Mouse (Mus musculus): ENCODE data around the gene Etv6. TPM values are rescaled to one million over a fixed set of nuclear protein-coding genes. Genes with fewer than 3 reads are reported as not detected.
A peak's percentile ranks its signal among the peaks of the same experiment; 100 is the strongest.

Etv6 gene
- polyA plus RNA-seq, 1 experiment from 2014 or later: 14.5 TPM

- WGBS: 54% methylated on average over 4 of the region's 4 CpGs
- Histone ChIP-seq H3K27ac (replicated peaks in 1 of 2; ENCODE audit: control insufficient read depth in 1 of 2, insufficient read depth in 1 of 2, low read depth in 2 of 2, low read length in 2 of 2) (peak overlapping the region; percentile 27 to 67; a peak in 3 of 4 replicates), H3K36me3 (ENCODE audit: control insufficient read depth, insufficient read depth, low read length) (peaks cover 83% of the 10 kb centered on the region), H3K4me2 (ENCODE audit: low read length) (no peak overlapping the region), H3K4me1 (ENCODE audit: control insufficient read depth in 2 of 2, insufficient read depth in 2 of 2, low read length in 2 of 2) (peaks cover 3 to 10% of the 10 kb centered on the region in 2 experiments; a peak in 2 of 4 replicates), H3K27me3 (ENCODE audit: control insufficient read depth, insufficient read depth, low read length) (no peaks in the 10 kb centered on the region), H3K9me3 (ENCODE audit: control insufficient read depth, low read length) (peaks cover 10% of the 10 kb centered on the region), H3K4me3 (ENCODE audit: control insufficient read depth in 1 of 2, insufficient read depth in 1 of 2, low read depth in 1 of 2, low read length in 2 of 2) (no peak overlapping the region), H3K9ac (ENCODE audit: low read length) (no peak overlapping the region)
- ATAC-seq (ENCODE audit: insufficient number of reproducible peaks, insufficient read depth, low FRiP score, low read depth): no peak
These were observed 226.9 kb downstream of the Etv6 start for GRCm38 (mm10) chr6:134262383-134262782.

- Histone ChIP-seq H3K4me3 (ENCODE audit: control insufficient read depth in 1 of 2, insufficient read depth in 1 of 2, low read depth in 1 of 2, low read length in 2 of 2) (no peak overlapping the region), H3K36me3 (ENCODE audit: control insufficient read depth, insufficient read depth, low read length) (peaks cover 86% of the 10 kb centered on the region)
- WGBS: 68% methylated on average over 6 of the region's 6 CpGs
These were observed 227.6 kb downstream of the Etv6 start for GRCm38 (mm10) chr6:134262911-134263607.

GRCm38 (mm10) chr6:134273884-134274283, 238.4 kb downstream of the Etv6 start:
- Histone ChIP-seq H3K27me3 (ENCODE audit: control insufficient read depth, insufficient read depth, low read length) (no peaks in the 10 kb centered on the region), H3K4me3 (ENCODE audit: control insufficient read depth in 1 of 2, insufficient read depth in 1 of 2, low read depth in 1 of 2, low read length in 2 of 2) (no peak overlapping the region), H3K9ac (ENCODE audit: low read length) (no peak overlapping the region), H3K27ac (replicated peaks in 1 of 2; ENCODE audit: control insufficient read depth in 1 of 2, insufficient read depth in 1 of 2, low read depth in 2 of 2, low read length in 2 of 2) (no peak overlapping the region), H3K4me1 (ENCODE audit: control insufficient read depth in 2 of 2, insufficient read depth in 2 of 2, low read length in 2 of 2) (no peaks in the 10 kb centered on the region), H3K4me2 (ENCODE audit: low read length) (no peak overlapping the region), H3K9me3 (ENCODE audit: control insufficient read depth, low read length) (no peaks in the 10 kb centered on the region), H3K36me3 (ENCODE audit: control insufficient read depth, insufficient read depth, low read length) (peaks cover 33% of the 10 kb centered on the region)
- WGBS: 84% methylated on average over 2 of the region's 2 CpGs
- ATAC-seq (ENCODE audit: insufficient number of reproducible peaks, insufficient read depth, low FRiP score, low read depth): no peak

More at GRCm38 (mm10) chr6:134262911-134263607, 227.6 kb downstream of the Etv6 start:
- Histone ChIP-seq H3K4me2 (ENCODE audit: low read length) (no peak overlapping the region), H3K27me3 (ENCODE audit: control insufficient read depth, insufficient read depth, low read length) (no peaks in the 10 kb centered on the region), H3K4me1 (ENCODE audit: control insufficient read depth in 2 of 2, insufficient read depth in 2 of 2, low read length in 2 of 2) (peaks cover 3 to 10% of the 10 kb centered on the region in 2 experiments; a peak in 2 of 4 replicates), H3K27ac (replicated peaks in 1 of 2; ENCODE audit: control insufficient read depth in 1 of 2, insufficient read depth in 1 of 2, low read depth in 2 of 2, low read length in 2 of 2) (peak overlapping the region; percentile 27 to 67), H3K9me3 (ENCODE audit: control insufficient read depth, low read length) (peaks cover 10% of the 10 kb centered on the region), H3K9ac (ENCODE audit: low read length) (no peak overlapping the region)
- peak; percentile 10; the same call in 1 of the 2 replicates for ATAC-seq (ENCODE audit: insufficient number of reproducible peaks, insufficient read depth, low FRiP score, low read depth)

DNA sequence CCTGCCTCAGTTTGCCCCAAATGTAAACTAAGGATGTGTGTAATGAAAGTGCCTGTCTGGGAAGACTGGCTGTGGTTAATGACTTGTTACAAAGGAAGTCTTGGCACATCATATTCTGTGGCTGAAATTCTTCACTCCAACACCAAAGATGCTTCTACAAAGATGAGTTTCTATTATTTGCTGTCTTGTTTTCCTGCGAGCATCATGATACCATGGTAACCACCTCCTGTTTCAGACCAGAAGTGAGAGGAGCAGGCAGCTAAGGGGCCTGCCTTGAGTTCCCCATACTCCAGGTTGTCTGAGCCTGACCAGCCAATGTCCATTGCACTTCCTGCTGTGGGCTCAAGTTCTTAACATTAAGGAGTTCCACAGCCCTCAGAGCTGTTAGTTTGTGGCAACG, 241.5 kb downstream of the Etv6 start:
- H3K9me3 ChIP-seq (ENCODE audit: control insufficient read depth, low read length): no peaks in the 10 kb centered on the region
- H3K4me3 ChIP-seq (ENCODE audit: control insufficient read depth in 1 of 2, insufficient read depth in 1 of 2, low read depth in 1 of 2, low read length in 2 of 2): no peak overlapping the region
- H3K27me3 ChIP-seq (ENCODE audit: control insufficient read depth, insufficient read depth, low read length): no peaks in the 10 kb centered on the region
- H3K36me3 ChIP-seq (ENCODE audit: control insufficient read depth, insufficient read depth, low read length): 0 out of 2 replicates have a peak, but pooled peaks cover 7% of the 10 kb centered on the region
- H3K4me2 ChIP-seq (ENCODE audit: low read length): no peak overlapping the region
- H3K27ac ChIP-seq (replicated peaks in 1 of 2; ENCODE audit: control insufficient read depth in 1 of 2, insufficient read depth in 1 of 2, low read depth in 2 of 2, low read length in 2 of 2): no peak overlapping the region
- ATAC-seq (ENCODE audit: insufficient number of reproducible peaks, insufficient read depth, low FRiP score, low read depth): no peak
- WGBS: 76% methylated on average over 2 of the region's 2 CpGs
- H3K9ac ChIP-seq (ENCODE audit: low read length): no peak overlapping the region
- no peaks in the 10 kb centered on the region for H3K4me1 ChIP-seq (ENCODE audit: control insufficient read depth in 2 of 2, insufficient read depth in 2 of 2, low read length in 2 of 2)

- Histone ChIP-seq H3K4me3 (ENCODE audit: control insufficient read depth in 1 of 2, insufficient read depth in 1 of 2, low read depth in 1 of 2, low read length in 2 of 2) (no peak overlapping the region), H3K27ac (replicated peaks in 1 of 2; ENCODE audit: control insufficient read depth in 1 of 2, insufficient read depth in 1 of 2, low read depth in 2 of 2, low read length in 2 of 2) (no peak overlapping the region), H3K9me3 (ENCODE audit: control insufficient read depth, low read length) (no peaks in the 10 kb centered on the region), H3K4me2 (ENCODE audit: low read length) (no peak overlapping the region), H3K36me3 (ENCODE audit: control insufficient read depth, insufficient read depth, low read length) (no peaks in the 10 kb centered on the region), H3K27me3 (ENCODE audit: control insufficient read depth, insufficient read depth, low read length) (no peaks in the 10 kb centered on the region), H3K4me1 (ENCODE audit: control insufficient read depth in 2 of 2, insufficient read depth in 2 of 2, low read length in 2 of 2) (no peaks in the 10 kb centered on the region), H3K9ac (ENCODE audit: low read length) (no peak overlapping the region)
- 65% methylated on average over 3 of the region's 3 CpGs for WGBS
- ATAC-seq (ENCODE audit: insufficient number of reproducible peaks, insufficient read depth, low FRiP score, low read depth): no peak
These were observed 246.6 kb downstream of the Etv6 start for GRCm38 (mm10) chr6:134282095-134282494.

DNA sequence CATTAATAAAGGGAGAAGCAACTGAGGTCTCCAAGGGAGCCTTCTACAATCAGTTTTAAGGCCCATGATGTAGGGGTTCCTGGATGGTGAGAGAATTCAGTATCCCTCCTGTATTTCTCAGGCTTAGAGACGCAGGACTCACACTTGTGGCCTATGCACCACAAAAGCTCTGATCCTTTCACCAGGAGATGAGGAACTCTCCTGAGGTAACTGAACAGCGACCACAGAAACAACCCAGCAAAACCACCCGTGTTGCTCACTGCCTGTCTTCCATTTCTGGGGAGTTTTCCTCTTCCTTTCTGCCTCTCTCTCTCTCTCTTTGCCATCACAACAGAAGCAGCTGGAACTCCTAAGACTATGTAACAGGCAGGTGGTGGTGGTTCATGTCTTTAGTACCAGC, 256.3 kb downstream of the Etv6 start:
- Histone ChIP-seq H3K4me1 (ENCODE audit: control insufficient read depth in 2 of 2, insufficient read depth in 2 of 2, low read length in 2 of 2) (peaks cover 6 to 7% of the 10 kb centered on the region in 2 experiments; a peak in 3 of 4 replicates), H3K27ac (replicated peaks in 1 of 2; ENCODE audit: control insufficient read depth in 1 of 2, insufficient read depth in 1 of 2, low read depth in 2 of 2, low read length in 2 of 2) (no peak overlapping the region), H3K27me3 (ENCODE audit: control insufficient read depth, insufficient read depth, low read length) (no peaks in the 10 kb centered on the region), H3K4me3 (ENCODE audit: control insufficient read depth in 1 of 2, insufficient read depth in 1 of 2, low read depth in 1 of 2, low read length in 2 of 2) (no peak overlapping the region), H3K9ac (ENCODE audit: low read length) (no peak overlapping the region), H3K36me3 (ENCODE audit: control insufficient read depth, insufficient read depth, low read length) (no peaks in the 10 kb centered on the region), H3K9me3 (ENCODE audit: control insufficient read depth, low read length) (no peaks in the 10 kb centered on the region), H3K4me2 (ENCODE audit: low read length) (no peak overlapping the region)
- ATAC-seq (ENCODE audit: insufficient number of reproducible peaks, insufficient read depth, low FRiP score, low read depth): no peak
- WGBS: 70% methylated on average over 3 of the region's 3 CpGs

GRCm38 (mm10) chr6:134292404-134292803, 256.9 kb downstream of the Etv6 start:
- no peaks in the 10 kb centered on the region for H3K36me3 ChIP-seq (ENCODE audit: control insufficient read depth, insufficient read depth, low read length)
- H3K4me1 ChIP-seq (ENCODE audit: control insufficient read depth in 2 of 2, insufficient read depth in 2 of 2, low read length in 2 of 2): peaks cover 6 to 7% of the 10 kb centered on the region in 2 experiments; a peak in 3 of 4 replicates
- H3K27ac ChIP-seq (replicated peaks in 1 of 2; ENCODE audit: control insufficient read depth in 1 of 2, insufficient read depth in 1 of 2, low read depth in 2 of 2, low read length in 2 of 2): no peak overlapping the region
- no peaks in the 10 kb centered on the region for H3K27me3 ChIP-seq (ENCODE audit: control insufficient read depth, insufficient read depth, low read length)
- H3K9me3 ChIP-seq (ENCODE audit: control insufficient read depth, low read length): no peaks in the 10 kb centered on the region
- H3K4me2 ChIP-seq (ENCODE audit: low read length): no peak overlapping the region
- no peak overlapping the region for H3K4me3 ChIP-seq (ENCODE audit: control insufficient read depth in 1 of 2, insufficient read depth in 1 of 2, low read depth in 1 of 2, low read length in 2 of 2)
- ATAC-seq (ENCODE audit: insufficient number of reproducible peaks, insufficient read depth, low FRiP score, low read depth): no peak
- WGBS: 85% methylated on average over 5 of the region's 5 CpGs
- H3K9ac ChIP-seq (ENCODE audit: low read length): no peak overlapping the region

Measured in heart, embryonic 14.5 days (tissue).